Mouse (Mus musculus): ENCODE data around the gene Alg12. TPM values are rescaled to one million over a fixed set of nuclear protein-coding genes. Genes with fewer than 3 reads are reported as not detected.
"Not testable (repeated sequence)": the region's sequence is repeated elsewhere in the genome, so short reads cannot be mapped to it uniquely, and the experiment has no call there.

The Alg12 gene
- total RNA-seq, 2 experiments from 2014 or later = 15.8 to 16.6 TPM

GRCm38 (mm10) chr15:88799950-88800371, 19.2 kb downstream of the Alg12 start:
- no peak for DNase-seq (ENCODE audit: low spot score in 2 of 2)

DNA sequence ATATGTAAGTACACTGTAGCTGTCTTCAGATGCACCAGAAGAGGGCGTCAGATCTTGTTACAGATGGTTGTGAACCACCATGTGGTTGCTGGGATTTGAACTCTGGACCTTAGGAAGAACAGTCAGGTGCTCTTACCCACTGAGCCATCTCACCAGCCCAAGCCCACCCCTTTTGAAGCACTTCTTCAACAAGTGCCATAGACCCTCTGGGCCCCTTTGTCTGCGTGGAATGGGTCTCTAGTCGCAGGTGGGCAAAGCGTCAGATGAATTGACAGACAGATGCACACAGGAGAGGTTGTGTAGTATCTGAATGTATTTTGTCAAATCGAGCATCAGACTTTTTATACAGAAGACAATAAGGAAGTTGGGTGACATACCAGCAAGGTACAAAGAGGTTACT, 24.4 kb downstream of the Alg12 start:
- DNase-seq (ENCODE audit: low spot score in 2 of 2) = not testable (repeated sequence)

DNA sequence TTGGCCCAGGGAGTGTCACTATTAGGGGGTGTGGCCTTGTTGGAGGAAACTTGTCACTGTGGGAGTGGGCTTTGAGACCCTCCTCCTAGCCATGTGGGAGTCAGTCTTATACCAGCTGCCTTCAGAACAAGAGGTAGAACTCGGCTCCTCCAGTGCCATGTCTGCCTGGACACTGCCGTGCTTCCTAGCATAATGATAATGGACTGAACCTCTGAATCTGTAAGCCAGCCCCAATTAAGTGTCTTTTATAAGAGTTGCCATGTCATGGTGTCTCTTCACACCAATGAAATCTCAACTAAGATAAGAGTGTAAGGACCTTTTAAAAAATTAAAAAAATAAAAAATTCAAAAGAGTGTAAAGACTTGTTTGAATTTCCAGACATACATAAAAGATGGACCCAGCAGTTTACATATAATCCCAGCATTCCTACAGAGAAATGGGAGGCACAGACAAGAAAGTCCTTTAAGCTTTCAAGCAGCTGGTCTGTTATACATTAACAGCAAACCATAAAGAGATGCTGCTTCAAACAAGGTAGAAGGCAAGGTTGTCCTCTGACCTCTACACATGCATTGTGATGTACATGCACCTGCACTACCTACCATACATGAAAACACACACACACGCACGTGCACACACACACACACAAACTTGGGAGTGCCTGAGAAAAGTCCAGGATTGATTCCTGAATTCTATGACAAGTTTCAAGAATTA, 26.8 kb downstream of the Alg12 start:
- no peak for DNase-seq (ENCODE audit: low spot score in 2 of 2)

DNA sequence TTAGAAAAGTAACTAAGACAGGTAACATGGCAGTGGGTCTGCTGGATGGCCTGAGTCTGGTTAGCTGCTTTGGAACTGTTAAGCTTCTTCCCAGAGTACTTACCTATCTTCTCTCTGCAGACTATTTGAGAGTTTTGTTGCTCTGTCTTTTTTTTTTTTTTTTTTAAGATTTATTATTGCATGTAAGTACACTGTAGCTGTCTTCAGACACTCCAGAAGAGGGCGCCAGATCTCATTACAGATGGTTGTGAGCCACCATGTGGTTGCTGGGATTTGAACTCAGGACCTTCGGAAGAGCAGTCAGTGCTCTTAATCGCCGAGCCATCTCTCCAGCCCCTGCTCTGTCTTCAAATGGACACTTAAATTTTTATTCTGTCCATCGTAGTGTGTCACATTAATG, 44.5 kb downstream of the Alg12 start:
- not testable (repeated sequence) for DNase-seq (ENCODE audit: low spot score in 2 of 2)

- DNase-seq (ENCODE audit: low spot score in 2 of 2) = no peak
Measured at GRCm38 (mm10) chr15:88768537-88768936, 50.6 kb downstream of the Alg12 start.

GRCm38 (mm10) chr15:88766139-88766538, 53.0 kb downstream of the Alg12 start:
- DNase-seq (ENCODE audit: low spot score in 2 of 2) = not testable (repeated sequence)

DNA sequence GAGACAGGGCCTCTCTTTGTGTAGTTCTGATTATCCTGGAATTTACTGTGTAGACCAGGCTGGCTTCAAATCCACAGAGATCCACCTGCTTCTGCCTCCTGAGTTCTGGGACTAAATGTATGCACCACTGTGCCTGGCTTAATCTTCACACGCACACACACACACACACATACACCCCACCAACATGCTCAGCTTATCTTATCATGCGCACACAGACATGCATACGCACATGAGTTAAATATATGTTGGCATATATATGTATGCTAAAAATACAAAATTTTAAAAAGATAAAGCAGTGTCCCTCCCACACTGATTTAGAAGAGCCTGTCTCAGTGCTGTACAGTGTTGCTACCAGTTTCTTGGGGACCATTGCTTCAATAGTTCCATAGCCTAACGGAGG, 57.6 kb downstream of the Alg12 start:
- no peak for DNase-seq (ENCODE audit: low spot score in 2 of 2)

- no peak for DNase-seq (ENCODE audit: low spot score in 2 of 2)
Measured at GRCm38 (mm10) chr15:88758061-88758460, 61.1 kb downstream of the Alg12 start.

DNA sequence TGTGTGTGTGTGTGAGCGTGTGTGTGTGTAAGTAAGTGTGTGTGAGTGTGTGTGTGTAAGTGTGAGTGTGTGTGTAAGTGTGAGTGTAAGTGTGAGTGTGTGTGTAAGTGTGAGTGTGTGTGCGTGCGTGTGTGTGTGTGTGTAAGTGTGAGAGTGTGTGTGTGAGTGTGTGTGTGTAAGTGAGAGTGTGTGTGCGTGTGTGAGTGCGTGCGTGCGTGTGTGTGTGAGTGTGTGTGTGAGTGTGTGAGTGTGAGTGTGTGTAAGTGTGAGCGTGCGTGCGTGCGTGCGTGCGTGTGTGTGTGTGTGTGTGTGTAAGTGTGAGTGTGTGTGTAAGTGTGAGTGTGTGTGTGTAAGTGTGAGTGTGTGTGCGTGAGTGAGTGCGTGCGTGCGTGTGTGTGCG, 63.4 kb downstream of the Alg12 start:
- DNase-seq (ENCODE audit: low spot score in 2 of 2) = no peak

Other genes with a start within 250 kb of the Alg12 start
- gene Zdhhc25, start 219.0 kb downstream of the Alg12 start, total RNA-seq (2021) = not detected
- 10 to 100 TPM; 68.8 to 77.0 TPM for gene Brd1, start 85.1 kb downstream of the Alg12 start, total RNA-seq (2021)
- gene Zbed4, start 67.7 kb downstream of the Alg12 start, total RNA-seq (2021) = 10 to 100 TPM; 11.9 to 15.1 TPM
- 10 to 100 TPM; 28.0 to 36.1 TPM for gene Creld2, start 328 bp upstream of the Alg12 start, total RNA-seq (2021)
- 10 to 100 TPM; 45.9 to 48.8 TPM for gene Pim3, start 42.9 kb upstream of the Alg12 start, total RNA-seq (2021)
- under 1 TPM in 1 of 2 experiments, not detected in 1; 0.28 TPM for gene Ttll8, start 135.1 kb upstream of the Alg12 start, total RNA-seq (2021)
- gene Mlc1, start 159.7 kb upstream of the Alg12 start, total RNA-seq (2021) = under 1 TPM in 1 of 2 experiments, not detected in 1; 0.17 TPM
- gene Mov10l1, start 163.6 kb upstream of the Alg12 start, total RNA-seq (2021) = under 1 TPM in 1 of 2 experiments, not detected in 1; 0.53 TPM
- 1 to 10 TPM; 3.4 to 3.5 TPM for gene Panx2, start 240.4 kb upstream of the Alg12 start, total RNA-seq (2021)

Data from adrenal gland, postnatal 4 days (tissue).